Mouse (Mus musculus): ENCODE measurements around the gene Mtcl1.

The Mtcl1 gene

GRCm38 (mm10) chr17:66322646-66323255 is 126.8 kb downstream of the Mtcl1 start:
- no peak for DNase-seq (ENCODE audit: low spot score)

- no peak for DNase-seq (ENCODE audit: low spot score)
Observed at GRCm38 (mm10) chr17:66321933-66322332, 127.6 kb downstream of the Mtcl1 start.

GRCm38 (mm10) chr17:66320716-66321372 is 128.7 kb downstream of the Mtcl1 start:
- DNase-seq (ENCODE audit: low spot score), result no peak

GRCm38 (mm10) chr17:66318031-66318430 is 131.5 kb downstream of the Mtcl1 start:
- DNase-seq (ENCODE audit: low spot score), result no peak

GRCm38 (mm10) chr17:66317576-66317975 is 132.0 kb downstream of the Mtcl1 start:
- DNase-seq (ENCODE audit: low spot score), result no peak

- DNase-seq (ENCODE audit: low spot score), result no peak
Observed at GRCm38 (mm10) chr17:66317156-66317555, 132.4 kb downstream of the Mtcl1 start.

- no peak for DNase-seq (ENCODE audit: low spot score)
Observed at GRCm38 (mm10) chr17:66315451-66315850, 134.1 kb downstream of the Mtcl1 start.

- no peak for DNase-seq (ENCODE audit: low spot score)
Observed at GRCm38 (mm10) chr17:66314566-66315285, 134.8 kb downstream of the Mtcl1 start.

GRCm38 (mm10) chr17:66301906-66302305 is 147.6 kb downstream of the Mtcl1 start:
- no peak for DNase-seq (ENCODE audit: low spot score)

- DNase-seq (ENCODE audit: low spot score), result no peak
Observed at GRCm38 (mm10) chr17:66301267-66301666, 148.3 kb downstream of the Mtcl1 start.

GRCm38 (mm10) chr17:66297721-66298120 is 151.8 kb downstream of the Mtcl1 start:
- no peak for DNase-seq (ENCODE audit: low spot score)

- DNase-seq (ENCODE audit: low spot score), result no peak
Observed at GRCm38 (mm10) chr17:66293581-66293980, 156.0 kb downstream of the Mtcl1 start.

- DNase-seq (ENCODE audit: low spot score), result no peak
Observed at GRCm38 (mm10) chr17:66289894-66290293, 159.7 kb downstream of the Mtcl1 start.
